Mouse (Mus musculus): ENCODE results near the gene 4930447F04Rik.

Gene 4930447F04Rik

GRCm38 (mm10) chrX:66304124-66304523, at the start of gene 4930447F04Rik:
Gene 4930447F04Rik (minus strand): TSS chrX:66304224.
- DNase-seq (ENCODE audit: low spot score), result no peak

Data from lung, postnatal 25 days (tissue).